ENCODE assay signal across 9 mouse cellular contexts in the genomic region with DNA sequence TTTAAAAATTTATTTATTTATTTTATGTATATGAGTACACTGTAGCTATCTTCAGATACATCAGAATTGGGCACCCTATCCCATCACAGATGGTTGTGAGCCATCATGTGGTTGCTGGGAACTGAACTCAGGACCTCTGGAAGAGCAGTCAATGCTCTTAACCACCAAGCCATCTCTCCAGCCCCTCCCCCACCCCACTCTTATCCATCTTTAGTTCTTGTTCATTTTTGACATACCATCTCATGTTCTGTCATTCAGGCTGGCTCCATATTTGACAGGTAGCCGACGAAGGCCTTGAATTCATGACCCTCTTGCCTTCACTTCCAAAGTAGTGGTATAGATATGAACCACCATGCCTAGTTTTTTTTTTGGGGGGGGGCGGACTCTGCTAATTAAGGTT. TPM values are rescaled to one million over a fixed set of nuclear protein-coding genes. Genes with fewer than 3 reads are reported as not detected.
"Had no signal": no experiment of that assay in that cellular context is flagged by ENCODE, and none has a peak within 500 bp of the region (broad histone marks: within the 10 kb centered on the region; RNA-seq: fewer than 3 reads in every experiment).

No protein-coding gene starts in this region.

RNA-seq across cellular contexts. Expression of a gene that starts 36.4 kb away (rescaled TPM):
- total RNA-seq: gastrocnemius, adult 18-20 months; gastrocnemius, adult 2 months; gastrocnemius, adult 8-10 months; gastrocnemius, postnatal 14 days; gastrocnemius, postnatal 25 days; gastrocnemius, postnatal 36 days; granulocyte monocyte progenitor cell, adult 5-6 weeks; heart, adult 18-20 months had no signal
- polyA plus RNA-seq: erythroblast, embryonic 14.5 days had no signal
